Mouse (Mus musculus) stomach, embryonic 16.5 days (tissue): ENCODE data around the gene Txlna. TPM values are rescaled to one million over a fixed set of nuclear protein-coding genes. Genes with fewer than 3 reads are reported as not detected.

ENCODE experiments used
- ATAC-seq: fragments of 200-750 bp; cut with Nextera tagmentation; 2 replicates; pipeline ENCODE4 v1.8.0; 2017; ENCODE audit warnings: moderate number of reproducible peaks, moderate TSS enrichment; ENCODE audit not compliant: insufficient read depth, low FRiP score
- H3K27ac ChIP-seq: fragments of 300-500 bp; sonication (generic); 2 replicates; pipeline ENCODE4 v1.5.1; 2014; ENCODE audit warnings: low read length
- H3K27me3 ChIP-seq: fragments of 300-500 bp; sonication (generic); 2 replicates; pipeline ENCODE4 v1.6.1; 2014; ENCODE audit warnings: low read length, control low read depth, mixed read lengths; ENCODE audit not compliant: control insufficient read depth, insufficient read depth
- H3K36me3 ChIP-seq: fragments of 300-500 bp; sonication (generic); 2 replicates; pipeline ENCODE4 v1.6.1; 2014; ENCODE audit warnings: low read length; ENCODE audit not compliant: control insufficient read depth, insufficient read depth
- H3K4me1 ChIP-seq: fragments of 300-500 bp; sonication (generic); 2 replicates; pipeline ENCODE4 v1.6.1; 2014; ENCODE audit warnings: low read length, control low read depth, mixed read lengths; ENCODE audit not compliant: control insufficient read depth, insufficient read depth
- H3K4me2 ChIP-seq: fragments of 300-500 bp; sonication (generic); 2 replicates; pipeline ENCODE4 v1.6.1; 2014; ENCODE audit warnings: low read depth, low read length, mixed read lengths
- H3K4me3 ChIP-seq: fragments of 300-500 bp; sonication (generic); replicated peaks from 2 replicates; pipeline ENCODE4 v1.5.1; 2014; ENCODE audit warnings: mild to moderate bottlenecking, low read length
- H3K9ac ChIP-seq: fragments of 300-500 bp; sonication (generic); 2 replicates; pipeline ENCODE4 v1.6.1; 2014; ENCODE audit warnings: low read length
- H3K9me3 ChIP-seq: fragments of 300-500 bp; sonication (generic); replicated peaks from 2 replicates; pipeline ENCODE4 v1.6.1; 2016; ENCODE audit warnings: low read length, control low read depth; ENCODE audit not compliant: control insufficient read depth
- WGBS: fragments of 180-500 bp; shearing (Covaris S2); extraction: QIAGEN DNeasy Blood & Tissue Kit; methylation state at CpG from one replicate; pipeline ENCODE4 v1.1.7; 2014; 5-methylcytosine and 5-hydroxymethylcytosine counted together
- polyA plus RNA-seq: library from polyadenylated mRNA; unstranded; fragments of >200 nt; fragmentation: Nextera tagmentation; extraction: Ambion mirVana; gene quantifications from 2 replicates; pipeline ENCODE4 v1.2.1, GENCODE M21; 2015

Gene Txlna
- polyA plus RNA-seq, 1 experiment from 2014 or later, result 65.3 TPM

DNA sequence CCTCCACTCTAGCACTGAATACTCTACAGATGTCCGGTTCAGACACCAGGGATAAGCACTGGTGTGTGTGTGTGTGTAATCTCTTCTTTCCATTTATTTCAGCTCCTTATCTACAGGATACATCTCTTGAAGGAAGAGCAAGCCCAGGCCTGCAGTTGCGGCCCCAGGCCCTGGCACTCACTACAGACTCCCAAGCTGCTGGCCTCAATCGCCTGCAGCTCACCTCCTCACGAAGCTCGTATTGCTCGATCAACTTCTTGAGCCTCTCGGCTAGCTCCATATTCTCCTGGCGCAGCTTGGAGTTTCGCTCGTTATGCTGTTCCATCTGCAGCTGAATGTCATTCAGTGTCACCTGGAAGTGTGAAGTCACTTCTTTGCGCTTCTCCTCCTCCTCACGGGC is 9.0 kb downstream of the Txlna start:
- Histone ChIP-seq H3K4me1 (no peaks in the 10 kb centered on the region), H3K4me3 (no peak overlapping the region), H3K9me3 (no peaks in the 10 kb centered on the region), H3K36me3 (peaks cover 48% of the 10 kb centered on the region), H3K27ac (no peak overlapping the region), H3K4me2 (no peak overlapping the region), H3K27me3 (no peaks in the 10 kb centered on the region), H3K9ac (no peak overlapping the region)
- WGBS, result 87% methylated on average over 12 of the region's 12 CpGs
- ATAC-seq, result no peak

GRCm38 (mm10) chr4:129630944-129631343 is 9.9 kb downstream of the Txlna start:
- no peak overlapping the region for H3K9ac ChIP-seq
- H3K9me3 ChIP-seq, result no peaks in the 10 kb centered on the region
- H3K27me3 ChIP-seq, result no peaks in the 10 kb centered on the region
- WGBS, result 80% methylated on average over 4 of the region's 4 CpGs
- peaks cover 40% of the 10 kb centered on the region for H3K36me3 ChIP-seq
- H3K4me1 ChIP-seq, result no peaks in the 10 kb centered on the region
- no peak for ATAC-seq
- no peak overlapping the region for H3K4me2 ChIP-seq
- H3K27ac ChIP-seq, result no peak overlapping the region
- no peak overlapping the region for H3K4me3 ChIP-seq

GRCm38 (mm10) chr4:129626035-129626434 is 14.8 kb downstream of the Txlna start:
- Histone ChIP-seq H3K9ac (no peak overlapping the region), H3K4me2 (no peak overlapping the region), H3K9me3 (no peaks in the 10 kb centered on the region), H3K27me3 (no peaks in the 10 kb centered on the region), H3K27ac (no peak overlapping the region), H3K4me3 (no peak overlapping the region), H3K4me1 (peaks cover 18% of the 10 kb centered on the region), H3K36me3 (peaks cover 18% of the 10 kb centered on the region)
- ATAC-seq, result no peak
- 67% methylated on average over 6 of the region's 6 CpGs for WGBS

DNA sequence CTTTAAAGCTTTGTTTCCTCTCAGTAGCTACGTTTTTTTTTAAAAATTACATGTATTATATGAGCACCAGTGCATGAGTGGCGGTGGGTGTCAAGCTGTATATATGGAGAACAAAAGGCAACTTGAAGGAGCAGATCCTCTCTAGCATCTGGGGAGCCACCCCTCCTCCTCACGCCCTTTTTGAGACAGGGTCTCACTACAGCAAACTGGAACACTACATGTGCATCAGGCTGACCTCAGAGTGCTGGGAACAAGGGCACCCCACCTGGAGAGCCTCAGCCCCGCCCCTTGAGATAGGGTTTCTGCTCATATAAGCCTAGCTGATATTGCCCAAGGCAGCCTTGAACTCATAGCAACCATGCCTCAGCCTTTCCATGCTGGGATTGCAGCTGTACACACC is 15.4 kb downstream of the Txlna start:
- H3K27me3 ChIP-seq, result no peaks in the 10 kb centered on the region
- H3K4me1 ChIP-seq, result peaks cover 18% of the 10 kb centered on the region
- peak overlapping the region; percentile 92; the same call in 1 of the 2 replicates for H3K27ac ChIP-seq
- ATAC-seq, result no peak
- peak overlapping the region; percentile 80 for H3K4me2 ChIP-seq
- 42% methylated on average over 4 of the region's 4 CpGs for WGBS
- H3K36me3 ChIP-seq, result peaks cover 14% of the 10 kb centered on the region
- H3K9me3 ChIP-seq, result no peaks in the 10 kb centered on the region
- no peak overlapping the region for H3K9ac ChIP-seq
- no peak overlapping the region for H3K4me3 ChIP-seq

GRCm38 (mm10) chr4:129625029-129625370 is 15.9 kb downstream of the Txlna start:
- ATAC-seq, result no peak
- 7% methylated on average over 6 of the region's 6 CpGs for WGBS
- Histone ChIP-seq H3K36me3 (peaks cover 11% of the 10 kb centered on the region), H3K27me3 (no peaks in the 10 kb centered on the region), H3K27ac (peak overlapping the region; percentile 92), H3K9ac (peak overlapping the region; percentile 49), H3K9me3 (no peaks in the 10 kb centered on the region), H3K4me1 (peaks cover 18% of the 10 kb centered on the region), H3K4me2 (peak overlapping the region; percentile 80), H3K4me3 (peak overlapping the region; percentile 75)

- Histone ChIP-seq H3K4me1 (peaks cover 18% of the 10 kb centered on the region), H3K9ac (peak overlapping the region; percentile 86), H3K36me3 (peaks cover 9% of the 10 kb centered on the region), H3K27me3 (no peaks in the 10 kb centered on the region), H3K4me3 (peak overlapping the region; percentile 75), H3K27ac (peak overlapping the region; percentile 92), H3K9me3 (no peaks in the 10 kb centered on the region), H3K4me2 (peak overlapping the region; percentile 80)
- 1% methylated on average over 18 of the region's 18 CpGs for whole genome bisulfite sequencing
- peak; percentile 92 for ATAC-seq
These were observed 16.4 kb downstream of the Txlna start for GRCm38 (mm10) chr4:129624281-129625028.

DNA sequence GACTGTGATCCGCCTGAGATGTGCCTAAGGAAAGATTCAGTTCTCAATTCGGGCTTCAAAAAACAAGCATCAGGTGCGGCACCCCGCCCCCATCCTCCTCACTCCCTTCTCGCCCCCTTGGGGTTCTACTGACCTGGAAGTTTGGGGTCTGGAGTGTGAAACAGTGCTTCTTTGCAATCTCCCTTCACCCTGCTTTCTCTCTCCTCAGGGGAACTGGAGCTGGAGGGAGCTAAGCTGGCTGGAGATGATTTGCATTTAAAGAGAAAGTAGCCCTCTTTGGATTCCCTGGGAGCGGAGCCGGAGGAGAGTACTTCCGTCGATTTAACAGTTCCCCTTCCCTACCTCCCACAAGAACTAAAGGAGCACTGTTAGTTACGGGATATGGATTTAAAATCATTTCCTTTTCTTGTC is 17.2 kb downstream of the Txlna start, which contains the start of gene Ccdc28b:
Gene Ccdc28b (minus strand): TSS at position 267 of the 411 bp plus-strand sequence.
- Histone ChIP-seq H3K4me1 (peaks cover 22% of the 10 kb centered on the region), H3K27ac (peak within 1 kb of the TSS; percentile 92), H3K4me2 (peak within 1 kb of the TSS; percentile 80), H3K9me3 (no peaks in the 10 kb centered on the region), H3K36me3 (peaks cover 8% of the 10 kb centered on the region), H3K4me3 (peak within 1 kb of the TSS; percentile 75), H3K9ac (peak within 1 kb of the TSS; percentile 86), H3K27me3 (no peaks in the 10 kb centered on the region)
- WGBS, result under 1% methylated on average over 10 of the region's 10 CpGs
- peak; percentile 34; the same call in 1 of the 2 replicates for ATAC-seq

DNA sequence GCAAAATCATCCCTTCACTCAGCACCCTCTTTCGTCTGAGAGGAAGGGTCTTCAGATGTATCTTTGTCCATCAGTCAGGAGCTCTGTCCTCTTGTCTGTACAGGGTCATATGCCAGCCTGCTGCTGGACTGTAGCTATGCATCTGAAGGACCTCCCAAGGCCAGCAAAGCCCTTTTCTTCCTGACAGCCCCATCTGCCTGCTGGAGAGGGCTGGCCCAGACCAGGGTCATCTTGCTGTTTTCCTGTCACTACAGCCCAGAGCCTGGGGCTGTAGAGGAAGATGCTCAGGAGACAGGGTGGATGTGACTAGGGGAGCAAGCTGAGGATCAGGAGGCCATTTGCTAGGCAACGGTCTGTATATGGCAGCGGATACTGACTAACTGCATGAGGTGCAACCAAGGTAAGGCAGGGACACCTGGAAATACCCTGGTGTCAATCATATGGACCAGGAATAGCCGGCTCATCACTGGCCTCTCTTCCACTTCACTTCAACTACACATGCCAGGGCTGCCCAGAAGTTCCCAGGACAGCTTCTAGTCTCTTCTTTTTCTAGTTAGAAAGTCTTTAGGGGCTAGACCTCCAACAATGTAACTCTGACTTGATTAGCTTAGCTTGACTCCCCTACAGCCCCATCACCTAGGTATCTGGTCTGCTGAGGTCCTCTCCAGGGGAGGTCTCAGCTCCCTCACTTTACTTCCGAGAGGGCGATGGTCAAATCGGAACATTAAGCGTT is 17.9 kb downstream of the Txlna start:
- ATAC-seq, result no peak

More for the DNA sequence above, 17.9 kb downstream of the Txlna start:
- peaks cover 28% of the 10 kb centered on the region for H3K4me1 ChIP-seq
- no peaks in the 10 kb centered on the region for H3K9me3 ChIP-seq
- H3K4me3 ChIP-seq, result peak overlapping the region; percentile 75
- no peaks in the 10 kb centered on the region for H3K27me3 ChIP-seq
- peaks cover 3% of the 10 kb centered on the region; the same call in 1 of the 2 replicates for H3K36me3 ChIP-seq
- 14% methylated on average over 8 of the region's 8 CpGs for WGBS
- peak overlapping the region; percentile 86 for H3K9ac ChIP-seq
- peak overlapping the region; percentile 92 for H3K27ac ChIP-seq
- H3K4me2 ChIP-seq, result peak overlapping the region; percentile 80
